9 mouse cellular contexts compared by ENCODE assay signal in the genomic region with DNA sequence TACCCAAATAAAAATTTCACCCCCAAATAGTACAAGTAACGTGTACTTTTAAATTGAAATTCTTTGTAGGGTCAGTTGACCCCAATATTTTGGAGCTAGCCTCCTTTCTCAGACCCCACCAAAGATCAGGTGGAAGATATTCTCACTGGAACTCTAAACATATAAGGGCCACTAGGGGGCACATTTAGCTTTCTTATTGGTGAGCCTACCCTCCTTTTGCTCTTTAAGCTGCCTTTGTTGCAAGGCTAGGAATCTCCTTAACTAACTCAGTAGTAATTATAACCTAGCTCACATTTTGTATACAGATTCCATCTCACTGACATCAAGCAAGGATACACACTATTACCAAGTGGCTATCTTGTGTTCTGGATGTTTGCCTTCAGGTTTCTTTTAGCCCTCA.
A peak's percentile ranks its signal among the peaks of the same experiment; 100 is the strongest.
DNase-seq lines count a peak whose midpoint lies in the region; ATAC-seq and TF ChIP-seq lines count a peak whose summit lies in the region.
"Had no signal": no experiment of that assay in that cellular context is flagged by ENCODE, and none has a peak within 500 bp of the region (broad histone marks: within the 10 kb centered on the region; RNA-seq: fewer than 3 reads in every experiment).

No protein-coding gene starts in this region.

- H3K4me1 ChIP-seq in liver, adult 2 months (ENCODE audit: control insufficient read depth, insufficient read depth, low read length): no peaks in the 10 kb centered on the region
- no peaks in the 10 kb centered on the region for H3K4me1 ChIP-seq in liver, embryonic 11.5 days (replicated peaks; ENCODE audit: control insufficient read depth, insufficient read depth, low read length)
- H3K4me1 ChIP-seq in midbrain, embryonic 12.5 days: no peaks in the 10 kb centered on the region

- TF ChIP-seq POLR2A in liver, adult 2 months (IDR thresholded peaks at IDR 0.05; ENCODE audit: extremely low read depth, insufficient read depth, low read length): no peak

- WGBS in liver, adult 2 months: 10% methylated on average over 1 of the region's 1 CpGs
- WGBS in liver, embryonic 11.5 days: 17% methylated on average over 1 of the region's 1 CpGs
- 16% methylated on average over 1 of the region's 1 CpGs for WGBS in midbrain, embryonic 12.5 days

- H3K4me3 ChIP-seq in liver, adult 2 months (ENCODE audit: insufficient read depth, low read depth, low read length): no peak overlapping the region
- no peak overlapping the region for H3K4me3 ChIP-seq in liver, embryonic 11.5 days (ENCODE audit: low read depth, low read length)
- H3K4me3 ChIP-seq in midbrain, embryonic 12.5 days: no peak overlapping the region

- H3K36me3 ChIP-seq in liver, adult 2 months (ENCODE audit: control insufficient read depth, insufficient read depth, low read length): no peaks in the 10 kb centered on the region
- no peaks in the 10 kb centered on the region for H3K36me3 ChIP-seq in liver, embryonic 11.5 days (ENCODE audit: control insufficient read depth, insufficient read depth, low read length)
- no peaks in the 10 kb centered on the region for H3K36me3 ChIP-seq in midbrain, embryonic 12.5 days

- H3K27ac ChIP-seq in liver, adult 2 months (replicated peaks; ENCODE audit: insufficient read depth, low read depth, low read length): no peak overlapping the region
- H3K27ac ChIP-seq in liver, embryonic 11.5 days (ENCODE audit: low read depth, low read length): no peak overlapping the region
- no peak overlapping the region for H3K27ac ChIP-seq in midbrain, embryonic 12.5 days (replicated peaks)
- H3K27ac ChIP-seq: macrophage had no signal

- no peaks in the 10 kb centered on the region for H3K79me2 ChIP-seq in liver, adult 2 months (ENCODE audit: control insufficient read depth, insufficient read depth, low read length)

- TF ChIP-seq CTCF in liver, adult 2 months (IDR thresholded peaks at IDR 0.05; ENCODE audit: low read depth, low read length): peak; percentile 40; the same call in 1 of the 2 replicates

- H3K9me3 ChIP-seq in liver, embryonic 11.5 days (ENCODE audit: control insufficient read depth, low read length): no peaks in the 10 kb centered on the region
- H3K9me3 ChIP-seq in midbrain, embryonic 12.5 days: no peaks in the 10 kb centered on the region

- intact Hi-C loops in left cerebral cortex, postnatal 36 days (cut with DNase I): no loop called here

- H3K9ac ChIP-seq in liver, adult 2 months (ENCODE audit: low read depth, low read length): no peak overlapping the region
- no peak overlapping the region for H3K9ac ChIP-seq in liver, embryonic 11.5 days (ENCODE audit: low read depth, low read length)
- H3K9ac ChIP-seq in midbrain, embryonic 12.5 days (replicated peaks): no peak overlapping the region

- ATAC-seq in liver, embryonic 11.5 days (replicated peaks; ENCODE audit: low FRiP score): no peak
- ATAC-seq in hematopoietic stem cell, adult 5-6 weeks (replicated peaks in 1 of 2; ENCODE audit: insufficient read depth in 1 of 2, low FRiP score in 2 of 2, low TSS enrichment in 1 of 2, low read depth in 1 of 2, poor library complexity in 2 of 2, severe bottlenecking in 2 of 2): peak; percentile 62 to 69
- peak; percentile 63 for ATAC-seq in midbrain, embryonic 12.5 days (ENCODE audit: low FRiP score, low read depth)

- DNase-seq in liver, adult 2 months (ENCODE audit: extremely low read depth, low read depth, low spot score): peak; percentile 24
- no peak for DNase-seq in liver, embryonic 11.5 days (ENCODE audit: low spot score)
- DNase-seq in brain, adult 2 months (ENCODE audit: low read depth, low spot score): peak; percentile 51
- DNase-seq in thymus, adult 18-20 months: no peak
- DNase-seq in thymus, postnatal 25 days: no peak
- DNase-seq in left cerebral cortex, postnatal 36 days (ENCODE audit: low spot score in 2 of 2): no peak

- no peaks in the 10 kb centered on the region for H3K27me3 ChIP-seq in liver, adult 2 months (ENCODE audit: control insufficient read depth, insufficient read depth, low read length)
- H3K27me3 ChIP-seq in liver, embryonic 11.5 days (replicated peaks; ENCODE audit: control insufficient read depth, insufficient read depth, low read length): no peaks in the 10 kb centered on the region
- no peaks in the 10 kb centered on the region for H3K27me3 ChIP-seq in midbrain, embryonic 12.5 days

- H3K4me2 ChIP-seq in liver, embryonic 11.5 days: no peak overlapping the region
- no peak overlapping the region for H3K4me2 ChIP-seq in midbrain, embryonic 12.5 days (replicated peaks)

Comparison
In these comparisons a context has a peak if more than half of its experiments do, and no peak if none do; other contexts are left out.
1. DNase-seq: peak in liver, adult 2 months (single experiment) and brain, adult 2 months (single experiment); none in liver, embryonic 11.5 days (single experiment), thymus, adult 18-20 months (0 of 2), thymus, postnatal 25 days (single experiment) and left cerebral cortex, postnatal 36 days (0 of 2).